ENCODE assay signal across 28 mouse cellular contexts in the genomic region with DNA sequence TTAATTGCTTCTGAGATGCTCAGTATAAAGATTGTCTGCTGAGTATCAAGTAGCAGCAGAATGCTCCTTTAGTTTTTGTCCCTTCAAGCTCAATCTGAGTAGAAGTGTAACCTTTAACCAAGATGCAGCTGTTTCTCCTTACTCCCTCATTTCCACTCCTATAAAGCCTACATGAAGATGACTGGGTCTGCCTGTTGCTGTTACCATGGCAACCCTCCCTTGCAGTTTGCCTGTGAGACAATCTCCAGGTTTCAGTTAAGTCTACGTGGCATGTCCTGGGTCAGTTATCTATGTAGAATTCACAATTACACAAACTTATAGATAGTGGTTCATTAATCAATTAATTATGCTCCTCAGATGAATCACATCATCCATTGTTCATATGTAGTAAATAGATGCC.
A peak's percentile ranks its signal among the peaks of the same experiment; 100 is the strongest.
DNase-seq lines count a peak whose midpoint lies in the region; ATAC-seq lines count a peak whose summit lies in the region.
"Had no signal": no experiment of that assay in that cellular context is flagged by ENCODE, and none has a peak within 500 bp of the region (broad histone marks: within the 10 kb centered on the region; RNA-seq: fewer than 3 reads in every experiment).

No protein-coding gene starts in this region.

- no peak overlapping the region for H3K9ac ChIP-seq in heart, embryonic 11.5 days (ENCODE audit: low read depth, low read length)
- H3K9ac ChIP-seq: forebrain, embryonic 15.5 days; limb, embryonic 13.5 days; neural tube, embryonic 15.5 days had no signal

- no peak for ATAC-seq in heart, embryonic 11.5 days (replicated peaks; ENCODE audit: insufficient number of reproducible peaks, low FRiP score, low TSS enrichment)
- ATAC-seq: forebrain, embryonic 15.5 days; intestine, postnatal 0 days had no signal

- DNase-seq in embryo, embryonic 11 days, result peak; percentile 7
- DNase-seq in embryo, embryonic 10 days (ENCODE audit: low spot score), result no peak
- DNase-seq in left cerebral cortex, postnatal 25 days (ENCODE audit: low spot score in 2 of 2), result peak; percentile 1 to 2
- no peak for DNase-seq in left cerebral cortex, postnatal 4 days
- peak; percentile 16 for DNase-seq in retina, postnatal 1 day
- DNase-seq in retina, embryonic 14.5 days (ENCODE audit: low spot score), result no peak
- peak; percentile 2 for DNase-seq in mesoderm, embryonic 11.5 days (ENCODE audit: low read depth, low spot score)
- DNase-seq: adrenal gland, postnatal 10 days; cerebellum, adult 18-20 months; cerebellum, postnatal 14 days; gastrocnemius, postnatal 10 days; heart, postnatal 14 days; kidney, adult 9 months; kidney, postnatal 10 days; layer of hippocampus, adult 9-11 months; lung, postnatal 36 days; right cerebral cortex, adult 18-20 months; thymus, adult 18-20 months; thymus, postnatal 25 days had no signal

- H3K4me3 ChIP-seq in heart, embryonic 11.5 days (ENCODE audit: low read depth, low read length), result no peak overlapping the region
- H3K4me3 ChIP-seq: forebrain, embryonic 15.5 days; hindbrain, embryonic 10.5 days; limb, embryonic 13.5 days; neural tube, embryonic 15.5 days had no signal

- intact Hi-C loops in left cerebral cortex, postnatal 25 days (cut with DNase I), result no loop called here
- intact Hi-C loops in left cerebral cortex, postnatal 4 days (cut with DNase I), result no loop called here

- no peak overlapping the region for H3K27ac ChIP-seq in heart, embryonic 11.5 days (ENCODE audit: low read depth, low read length)
- H3K27ac ChIP-seq: forebrain, embryonic 15.5 days; hindbrain, embryonic 10.5 days; limb, embryonic 13.5 days; neural tube, embryonic 15.5 days; stomach, postnatal 0 days had no signal

- no peak overlapping the region for H3K4me2 ChIP-seq in heart, embryonic 11.5 days
- H3K4me2 ChIP-seq: forebrain, embryonic 15.5 days; limb, embryonic 13.5 days; liver, embryonic 11.5 days; neural tube, embryonic 15.5 days had no signal

- no peaks in the 10 kb centered on the region for H3K36me3 ChIP-seq in heart, embryonic 11.5 days (ENCODE audit: control insufficient read depth, insufficient read depth, low read length)
- H3K36me3 ChIP-seq: forebrain, embryonic 15.5 days; G1E; hindbrain, embryonic 10.5 days; limb, embryonic 13.5 days; neural tube, embryonic 15.5 days had no signal

- H3K4me1 ChIP-seq in heart, embryonic 11.5 days (ENCODE audit: control insufficient read depth, insufficient read depth, low read length), result no peaks in the 10 kb centered on the region
- H3K4me1 ChIP-seq: forebrain, embryonic 15.5 days; hindbrain, embryonic 10.5 days; limb, embryonic 13.5 days; neural tube, embryonic 15.5 days had no signal

- no peaks in the 10 kb centered on the region for H3K27me3 ChIP-seq in heart, embryonic 11.5 days (ENCODE audit: control insufficient read depth, insufficient read depth, low read length)
- H3K27me3 ChIP-seq: forebrain, embryonic 15.5 days; limb, embryonic 13.5 days; neural tube, embryonic 15.5 days had no signal

- no peaks in the 10 kb centered on the region for H3K9me3 ChIP-seq in heart, embryonic 11.5 days (replicated peaks; ENCODE audit: control insufficient read depth, low read length)
- H3K9me3 ChIP-seq: forebrain, embryonic 15.5 days; G1E; hindbrain, embryonic 10.5 days; limb, embryonic 13.5 days; neural tube, embryonic 15.5 days had no signal

- 39% methylated on average over 1 of the region's 1 CpGs for WGBS in heart, embryonic 11.5 days (ENCODE audit: insufficient replicate concordance)

Comparison
In these comparisons a context has a peak if more than half of its experiments do, and no peak if none do; other contexts are left out.
1. DNase-seq: peak in embryo, embryonic 11 days (single experiment), left cerebral cortex, postnatal 25 days (2 of 2), retina, postnatal 1 day (single experiment) and mesoderm, embryonic 11.5 days (single experiment); none in embryo, embryonic 10 days (single experiment), left cerebral cortex, postnatal 4 days (single experiment) and retina, embryonic 14.5 days (single experiment).